Mouse (Mus musculus): ENCODE measurements at regions not wholly inside any gene's neighbourhood (a gene's known extent, or its start where the extent isn't known, plus 50 kb on each side); places are given as distances from the start of the nearest gene placed in this dataset.

DNA sequence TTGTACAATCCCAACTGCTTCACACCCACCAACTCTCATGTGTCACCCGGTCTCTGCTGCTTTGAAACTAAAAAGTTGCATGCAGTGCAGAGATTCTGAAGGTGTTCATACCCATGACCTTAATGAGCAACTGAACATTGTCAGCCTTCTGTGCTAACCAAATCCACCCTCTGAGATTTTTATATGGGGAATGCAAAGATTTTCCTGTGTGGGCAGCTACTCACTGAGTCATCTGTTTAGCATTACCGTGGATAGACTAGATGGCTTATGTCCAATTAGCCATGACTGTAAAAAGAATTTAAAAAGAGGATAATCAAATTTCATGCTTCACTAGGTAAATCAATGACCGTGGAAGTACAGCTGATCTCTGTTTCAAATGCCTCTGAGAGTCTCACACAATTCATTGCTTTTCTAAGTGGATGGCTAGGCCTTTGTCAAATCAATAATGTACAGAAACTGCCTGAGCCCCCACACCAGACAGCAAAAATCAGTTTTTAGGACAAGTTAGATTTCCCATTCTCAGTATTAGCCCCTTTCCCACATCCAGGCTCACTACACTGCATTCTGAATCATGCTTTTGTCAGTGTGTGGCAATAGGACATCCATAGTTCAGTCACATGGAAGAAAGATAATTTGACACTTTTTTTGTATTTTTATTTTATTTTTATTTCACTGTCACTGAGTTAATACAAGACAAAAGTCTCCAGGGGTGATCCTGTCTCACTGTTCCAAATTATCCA, 781.8 kb upstream of the Ins1 start:
- DNase-seq (ENCODE audit: low spot score in 2 of 2): peak in 1 of 2 experiments; percentile 12

Measured in frontal cortex, postnatal 25 days (tissue).